Mouse (Mus musculus) urinary bladder, postnatal 14 days (tissue): Measurements from ENCODE around the gene Gm10722.
"Not testable (repeated sequence)": the region's sequence is repeated elsewhere in the genome, so short reads cannot be mapped to it uniquely, and the experiment has no call there.

Experiments used
- DNase-seq: peaks from one replicate; pipeline ENCODE4 v3.0.0; 2021; ENCODE audit warnings: low spot score

The Gm10722 gene

GRCm38 (mm10) chr9:3025653-3026052 lies 24.9 kb downstream of the Gm10722 start:
- peak; percentile 71 for DNase-seq

GRCm38 (mm10) chr9:3026136-3026535 lies 25.4 kb downstream of the Gm10722 start:
- not testable (repeated sequence) for DNase-seq

DNA sequence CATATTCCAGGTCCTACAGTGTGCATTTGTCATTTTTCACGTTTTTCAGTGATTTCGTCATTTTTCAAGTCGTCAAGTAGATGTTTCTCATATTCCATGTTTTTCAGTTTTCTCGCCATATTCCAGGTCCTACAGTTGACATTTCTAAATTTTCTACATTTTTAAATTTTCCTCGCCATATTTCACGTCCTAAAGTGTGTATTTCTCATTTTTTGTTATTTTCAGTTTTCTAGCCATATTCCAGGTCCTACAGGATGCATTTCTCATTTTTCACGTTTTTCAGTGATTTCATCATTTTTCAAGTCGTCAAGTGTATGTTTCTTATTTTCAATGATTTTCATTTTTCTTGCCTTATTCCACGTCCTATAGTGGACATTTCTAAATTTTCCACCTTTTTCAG lies 26.0 kb downstream of the Gm10722 start:
- DNase-seq, result not testable (repeated sequence)

- not testable (repeated sequence) for DNase-seq
Observed at GRCm38 (mm10) chr9:3027200-3027599, 26.5 kb downstream of the Gm10722 start.

DNA sequence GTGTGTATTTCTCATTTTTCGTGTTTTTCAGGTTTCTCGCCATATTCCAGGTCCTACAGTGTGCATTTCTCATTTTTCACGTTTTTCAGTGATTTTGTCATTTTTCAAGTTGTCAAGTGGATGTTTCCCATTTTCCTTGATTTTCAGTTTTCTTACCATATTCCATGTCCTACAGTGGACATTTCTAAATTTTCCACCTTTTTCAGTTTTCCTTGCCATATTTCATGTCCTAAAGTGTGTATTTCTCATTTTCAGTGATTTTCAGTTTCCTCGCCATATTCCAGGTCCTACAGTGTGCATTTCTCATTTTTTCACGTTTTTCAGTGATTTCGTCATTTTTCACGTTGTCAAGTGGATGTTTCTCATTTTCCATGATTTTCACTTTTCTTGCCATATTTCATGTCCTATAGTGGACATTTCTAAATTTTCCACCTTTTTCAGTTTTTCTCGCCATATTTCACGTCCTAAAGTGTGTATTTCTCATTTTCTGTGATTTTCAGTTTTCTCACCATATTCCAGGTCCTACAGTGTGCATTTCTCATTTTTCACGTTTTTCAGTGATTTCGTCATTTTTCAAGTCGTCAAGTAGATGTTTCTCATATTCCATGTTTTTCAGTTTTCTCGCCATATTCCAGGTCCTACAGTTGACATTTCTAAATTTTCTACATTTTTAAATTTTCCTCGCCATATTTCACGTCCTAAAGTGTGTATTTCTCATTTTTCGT lies 28.7 kb downstream of the Gm10722 start:
- DNase-seq, result peak; percentile 20

GRCm38 (mm10) chr9:3030677-3031318 lies 30.1 kb downstream of the Gm10722 start:
- not testable (repeated sequence) for DNase-seq

- not testable (repeated sequence) for DNase-seq
Observed at GRCm38 (mm10) chr9:3034299-3034698, 33.6 kb downstream of the Gm10722 start, which contains the start of gene Gm17535. Gene Gm17535, plus strand, starts transcription at chr9:3034599.

- DNase-seq, result not testable (repeated sequence)
Observed at GRCm38 (mm10) chr9:3036577-3036976, 35.9 kb downstream of the Gm10722 start, which contains the start of gene Gm10715. Gene Gm10715, plus strand, starts transcription at chr9:3036877.

GRCm38 (mm10) chr9:3038161-3038560 lies 37.4 kb downstream of the Gm10722 start:
- DNase-seq, result not testable (repeated sequence)
